Mouse (Mus musculus) heart, postnatal 0 days (tissue): Measurements from ENCODE around the gene Gm10160. TPM values are rescaled to one million over a fixed set of nuclear protein-coding genes. Genes with fewer than 3 reads are reported as not detected.

Experiments
- ATAC-seq: fragments of 200-750 bp; cut with Nextera tagmentation; 2 replicates; pipeline ENCODE4 v1.8.0; 2017; ENCODE audit warnings: low read depth, moderate number of reproducible peaks, moderate library complexity; ENCODE audit not compliant: insufficient read depth
- DNase-seq: peaks from one replicate; pipeline ENCODE4 v3.0.0-alpha.2; 2016; ENCODE audit warnings: low spot score
- H3K27ac ChIP-seq: fragments of 300-500 bp; sonication (generic); 2 replicates; pipeline ENCODE4 v1.5.1; 2014; ENCODE audit warnings: low read depth, mild to moderate bottlenecking
- H3K27me3 ChIP-seq: fragments of 300-500 bp; sonication (generic); 2 replicates; pipeline ENCODE4 v1.6.1; 2014; ENCODE audit warnings: low read length, mixed read lengths; ENCODE audit not compliant: control insufficient read depth, insufficient read depth
- H3K36me3 ChIP-seq: fragments of 300-500 bp; sonication (generic); replicated peaks from 2 replicates; pipeline ENCODE4 v1.6.1; 2014; ENCODE audit warnings: low read length, mixed read lengths; ENCODE audit not compliant: control insufficient read depth, insufficient read depth
- H3K4me1 ChIP-seq: fragments of 300-500 bp; sonication (generic); 2 replicates; pipeline ENCODE4 v1.6.1; 2014; ENCODE audit warnings: antibody characterized with exemption; ENCODE audit not compliant: control insufficient read depth, insufficient read depth
- H3K4me2 ChIP-seq: fragments of 300-500 bp; sonication (generic); 2 replicates; pipeline ENCODE4 v1.6.1; 2014; ENCODE audit warnings: low read depth, mild to moderate bottlenecking, low read length, moderate library complexity
- H3K4me3 ChIP-seq: fragments of 300-500 bp; sonication (generic); 2 replicates; pipeline ENCODE4 v1.5.1; 2014; ENCODE audit warnings: low read depth, low read length
- H3K9ac ChIP-seq: fragments of 300-500 bp; sonication (generic); replicated peaks from 2 replicates; pipeline ENCODE4 v1.6.1; 2014; ENCODE audit warnings: low read depth, low read length, mixed read lengths
- H3K9me3 ChIP-seq: fragments of 300-500 bp; sonication (generic); replicated peaks from 2 replicates; pipeline ENCODE4 v1.6.1; 2016; ENCODE audit warnings: low read length; ENCODE audit not compliant: control insufficient read depth
- CTCF ChIP-seq: IDR thresholded peaks from 2 replicates; pipeline ENCODE4 v1.5.1; 2016; ENCODE audit warnings: antibody characterized with exemption, control low read depth, low read depth
- EP300 ChIP-seq: IDR thresholded peaks from 2 replicates; pipeline ENCODE4 v1.6.1; 2016; ENCODE audit warnings: antibody characterized with exemption, low read depth
- WGBS: fragments of 180-500 bp; shearing (Covaris S2); extraction: QIAGEN DNeasy Blood & Tissue Kit; methylation state at CpG from one replicate; pipeline ENCODE4 v1.1.7; 2014; 5-methylcytosine and 5-hydroxymethylcytosine counted together
- polyA plus RNA-seq: library from polyadenylated mRNA; unstranded; fragments of >200 nt; fragmentation: Nextera tagmentation; extraction: Ambion mirVana; gene quantifications from 2 replicates; pipeline ENCODE4 v1.2.1, GENCODE M21; 2015
- total RNA-seq: library from RNA; depleted of rRNA; stranded (reverse); fragments of >200 nt; gene quantifications from 2 replicates; pipeline ENCODE4 v1.2.3, GENCODE M21; 2014; ENCODE audit warnings: low replicate concordance

Gene Gm10160
- total and polyA plus RNA-seq, 2 experiments from 2014 or later = not detected

DNA sequence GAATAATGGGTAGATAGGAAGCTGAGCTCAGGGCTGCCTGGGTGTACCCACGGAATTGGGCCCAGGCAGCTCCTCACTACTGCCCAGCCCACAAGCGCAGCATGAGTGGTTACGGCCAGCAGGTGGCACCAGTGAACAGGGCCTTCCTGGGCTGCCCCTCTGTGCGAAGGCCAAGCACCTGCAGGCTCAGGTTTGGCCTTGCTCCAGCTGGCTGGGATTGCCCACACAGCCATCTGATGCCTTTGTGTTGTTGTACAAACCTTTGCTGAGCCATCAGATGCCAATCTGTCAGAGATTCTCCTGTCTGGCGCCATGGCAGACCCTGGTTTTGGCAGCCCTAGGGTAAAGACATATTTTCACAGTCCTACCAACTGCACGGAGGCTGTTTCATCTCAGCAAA lies 12.6 kb upstream of the Gm10160 start:
- TF ChIP-seq CTCF = peak; percentile 92
- no peak for TF ChIP-seq EP300
- no peak overlapping the region for H3K9ac ChIP-seq
- 25% methylated on average over 6 of the region's 6 CpGs for WGBS
- no peaks in the 10 kb centered on the region for H3K9me3 ChIP-seq
- H3K4me2 ChIP-seq = no peak overlapping the region
- ATAC-seq = peak; percentile 78
- no peak overlapping the region for H3K4me3 ChIP-seq
- no peak overlapping the region for H3K27ac ChIP-seq
- H3K27me3 ChIP-seq = no peaks in the 10 kb centered on the region
- peaks cover 25% of the 10 kb centered on the region for H3K36me3 ChIP-seq
- H3K4me1 ChIP-seq = 0 out of 2 replicates have a peak, but pooled peaks cover 7% of the 10 kb centered on the region
- DNase-seq = peak; percentile 62

- no peaks in the 10 kb centered on the region for H3K9me3 ChIP-seq
- WGBS = 82% methylated on average over 9 of the region's 9 CpGs
- H3K27me3 ChIP-seq = no peaks in the 10 kb centered on the region
- ATAC-seq = no peak
- no peak overlapping the region for H3K4me3 ChIP-seq
- no peak overlapping the region for H3K9ac ChIP-seq
- peaks cover 22% of the 10 kb centered on the region for H3K36me3 ChIP-seq
- H3K4me1 ChIP-seq = peaks cover 7% of the 10 kb centered on the region; the same call in 1 of the 2 replicates
- DNase-seq = no peak
- TF ChIP-seq EP300 = no peak
- no peak for TF ChIP-seq CTCF
- no peak overlapping the region for H3K27ac ChIP-seq
- no peak overlapping the region for H3K4me2 ChIP-seq
These were observed 11.8 kb upstream of the Gm10160 start for GRCm38 (mm10) chr7:81867231-81867930.

DNA sequence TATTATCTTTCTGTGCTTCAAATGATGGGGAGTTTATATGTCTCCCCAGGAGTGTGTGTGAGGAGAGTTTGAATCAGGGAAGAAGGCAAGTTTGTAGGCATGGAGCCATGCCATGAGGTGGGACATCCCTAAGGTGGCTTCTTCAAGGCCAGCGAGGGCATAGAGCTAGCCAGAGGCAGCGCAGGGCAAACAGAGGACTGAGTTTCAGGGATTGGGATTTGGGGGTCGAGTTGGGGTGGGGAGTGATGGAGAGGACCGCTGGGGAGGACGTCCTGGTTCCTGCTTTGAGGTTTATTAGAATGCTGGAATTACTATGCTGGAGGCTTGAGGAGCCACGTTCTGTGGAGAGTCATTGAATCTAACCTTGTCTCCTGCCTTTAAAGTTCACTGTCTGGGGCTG lies 10.3 kb upstream of the Gm10160 start:
- no peak for ATAC-seq
- Histone ChIP-seq H3K27ac (no peak overlapping the region), H3K36me3 (peaks cover 13% of the 10 kb centered on the region), H3K9ac (no peak overlapping the region), H3K4me2 (no peak overlapping the region), H3K27me3 (no peaks in the 10 kb centered on the region), H3K9me3 (no peaks in the 10 kb centered on the region), H3K4me3 (no peak overlapping the region), H3K4me1 (peaks cover 7% of the 10 kb centered on the region; the same call in 1 of the 2 replicates)
- no peak for TF ChIP-seq CTCF
- no peak for TF ChIP-seq EP300
- 91% methylated on average over 6 of the region's 6 CpGs for WGBS
- DNase-seq = no peak

DNA sequence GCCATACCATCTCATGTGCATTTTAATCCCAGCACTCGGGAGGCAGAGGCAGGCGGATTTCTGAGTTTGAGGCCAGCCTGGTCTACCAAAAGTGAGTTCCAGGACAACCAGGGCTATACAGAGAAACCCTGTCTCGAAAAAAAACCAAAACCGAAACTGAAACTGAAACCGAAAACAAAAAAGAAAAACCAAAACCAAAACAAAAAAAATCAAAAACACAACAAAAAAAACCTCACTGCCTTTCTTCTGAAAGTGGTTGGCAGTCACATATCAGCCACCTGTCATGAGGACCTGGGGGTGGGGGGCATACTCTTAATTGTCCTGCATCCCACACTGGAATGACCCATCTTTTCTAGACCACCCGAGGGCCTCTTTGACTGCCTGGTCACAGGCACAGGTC lies 9.0 kb upstream of the Gm10160 start:
- WGBS = 85% methylated on average over 6 of the region's 6 CpGs
- Histone ChIP-seq H3K4me1 (peaks cover 10% of the 10 kb centered on the region), H3K9ac (no peak overlapping the region), H3K27me3 (no peaks in the 10 kb centered on the region), H3K27ac (no peak overlapping the region), H3K4me3 (no peak overlapping the region), H3K36me3 (peaks cover 8% of the 10 kb centered on the region; the same call in 1 of the 2 replicates), H3K9me3 (no peaks in the 10 kb centered on the region), H3K4me2 (no peak overlapping the region)
- ATAC-seq = no peak
- TF ChIP-seq CTCF = no peak
- no peak for TF ChIP-seq EP300
- DNase-seq = no peak

- Histone ChIP-seq H3K4me1 (peaks cover 16% of the 10 kb centered on the region), H3K27ac (peak overlapping the region; percentile 86), H3K36me3 (0 out of 2 replicates have a peak, but pooled peaks cover 8% of the 10 kb centered on the region), H3K9me3 (no peaks in the 10 kb centered on the region), H3K9ac (no peak overlapping the region), H3K27me3 (no peaks in the 10 kb centered on the region), H3K4me3 (no peak overlapping the region; the same call in 1 of the 2 replicates), H3K4me2 (peak overlapping the region; percentile 40)
- TF ChIP-seq CTCF (no peak), EP300 (no peak)
- DNase-seq (no peak), ATAC-seq (no peak)
- WGBS = 61% methylated on average over 24 of the region's 24 CpGs
These were observed 7.3 kb upstream of the Gm10160 start for GRCm38 (mm10) chr7:81862587-81863583.
